Mouse (Mus musculus) neural tube, embryonic 14.5 days (tissue): ENCODE measurements around the gene C9. TPM values are rescaled to one million over a fixed set of nuclear protein-coding genes. Genes with fewer than 3 reads are reported as not detected.
A peak's percentile ranks its signal among the peaks of the same experiment; 100 is the strongest.

ENCODE experiments used
- ATAC-seq: fragments of 200-750 bp; cut with Nextera tagmentation; 2 replicates; pipeline ENCODE4 v1.8.0; 2017; ENCODE audit warnings: low read depth, mild to moderate bottlenecking, moderate TSS enrichment, moderate library complexity
- H3K27ac ChIP-seq: fragments of 300-500 bp; sonication (generic); 2 replicates; pipeline ENCODE4 v1.5.1; 2014; ENCODE audit warnings: low read depth, mild to moderate bottlenecking, control low read depth, low read length, moderate library complexity, mixed read lengths
- H3K27me3 ChIP-seq: fragments of 300-500 bp; sonication (generic); 2 replicates; pipeline ENCODE4 v1.6.1; 2014; ENCODE audit warnings: low read length; ENCODE audit not compliant: control insufficient read depth, insufficient read depth
- H3K36me3 ChIP-seq: fragments of 300-500 bp; sonication (generic); 2 replicates; pipeline ENCODE4 v1.6.1; 2014; ENCODE audit warnings: low read length, mixed read lengths; ENCODE audit not compliant: control insufficient read depth, insufficient read depth
- H3K4me1 ChIP-seq: fragments of 300-500 bp; sonication (generic); 2 replicates; pipeline ENCODE4 v1.6.1; 2014; ENCODE audit warnings: low read length; ENCODE audit not compliant: control insufficient read depth, insufficient read depth
- H3K4me2 ChIP-seq: fragments of 300-500 bp; sonication (generic); 2 replicates; pipeline ENCODE4 v1.6.1; 2014; ENCODE audit warnings: mild to moderate bottlenecking, low read depth, low read length, control low read depth
- H3K4me3 ChIP-seq: fragments of 300-500 bp; sonication (generic); 2 replicates; pipeline ENCODE4 v1.5.1; 2014; ENCODE audit warnings: low read depth, low read length, control low read depth, mixed read lengths
- H3K9ac ChIP-seq: fragments of 300-500 bp; sonication (generic); replicated peaks from 2 replicates; pipeline ENCODE4 v1.6.1; 2014; ENCODE audit warnings: low read depth, mild to moderate bottlenecking, control low read depth, low read length, mixed read lengths
- H3K9me3 ChIP-seq: fragments of 300-500 bp; sonication (generic); 2 replicates; pipeline ENCODE4 v1.6.1; 2016; ENCODE audit warnings: low read length; ENCODE audit not compliant: control insufficient read depth
- WGBS: fragments of 180-500 bp; shearing (Covaris S2); extraction: QIAGEN DNeasy Blood & Tissue Kit; methylation state at CpG from one replicate; pipeline ENCODE4 v1.1.7; 2014; 5-methylcytosine and 5-hydroxymethylcytosine counted together
- polyA plus RNA-seq: library from polyadenylated mRNA; unstranded; fragments of >200 nt; fragmentation: Nextera tagmentation; extraction: Ambion mirVana; gene quantifications from 2 replicates; pipeline ENCODE4 v1.2.1, GENCODE M21; 2014

Gene C9
- polyA plus RNA-seq, 1 experiment from 2014 or later = not detected

GRCm38 (mm10) chr15:6415317-6415716, 29.8 kb upstream of the C9 start:
- 84% methylated on average over 5 of the region's 5 CpGs for WGBS
- no peaks in the 10 kb centered on the region for H3K36me3 ChIP-seq
- H3K9me3 ChIP-seq = no peaks in the 10 kb centered on the region
- H3K4me2 ChIP-seq = no peak overlapping the region
- H3K4me1 ChIP-seq = no peaks in the 10 kb centered on the region
- no peaks in the 10 kb centered on the region for H3K27me3 ChIP-seq
- H3K27ac ChIP-seq = no peak overlapping the region
- ATAC-seq = no peak
- H3K4me3 ChIP-seq = no peak overlapping the region
- H3K9ac ChIP-seq = no peak overlapping the region

- H3K9me3 ChIP-seq = no peaks in the 10 kb centered on the region
- WGBS = 67% methylated on average over 7 of the region's 7 CpGs
- H3K27ac ChIP-seq = no peak overlapping the region
- no peaks in the 10 kb centered on the region for H3K36me3 ChIP-seq
- no peak overlapping the region for H3K4me3 ChIP-seq
- no peak overlapping the region for H3K9ac ChIP-seq
- no peak overlapping the region for H3K4me2 ChIP-seq
- ATAC-seq = no peak
- no peaks in the 10 kb centered on the region for H3K27me3 ChIP-seq
- no peaks in the 10 kb centered on the region for H3K4me1 ChIP-seq
Measured at GRCm38 (mm10) chr15:6431777-6432176, 13.3 kb upstream of the C9 start.

- peak; percentile 51 for ATAC-seq
- no peaks in the 10 kb centered on the region for H3K9me3 ChIP-seq
- H3K9ac ChIP-seq = no peak overlapping the region
- H3K36me3 ChIP-seq = no peaks in the 10 kb centered on the region
- no peaks in the 10 kb centered on the region for H3K27me3 ChIP-seq
- H3K27ac ChIP-seq = no peak overlapping the region
- WGBS = 82% methylated on average over 7 of the region's 7 CpGs
- H3K4me3 ChIP-seq = no peak overlapping the region
- no peak overlapping the region for H3K4me2 ChIP-seq
- H3K4me1 ChIP-seq = no peaks in the 10 kb centered on the region
Measured at GRCm38 (mm10) chr15:6432411-6432810, 12.7 kb upstream of the C9 start.

GRCm38 (mm10) chr15:6435281-6435680, 9.8 kb upstream of the C9 start:
- no peak for ATAC-seq
- Histone ChIP-seq H3K27me3 (no peaks in the 10 kb centered on the region), H3K27ac (no peak overlapping the region), H3K4me3 (no peak overlapping the region), H3K9ac (no peak overlapping the region), H3K4me1 (no peaks in the 10 kb centered on the region), H3K36me3 (no peaks in the 10 kb centered on the region), H3K9me3 (no peaks in the 10 kb centered on the region), H3K4me2 (no peak overlapping the region)
- WGBS = 88% methylated on average over 7 of the region's 7 CpGs

- no peak for ATAC-seq
Measured at GRCm38 (mm10) chr15:6435773-6436172, 9.4 kb upstream of the C9 start.

GRCm38 (mm10) chr15:6438685-6439084, 6.4 kb upstream of the C9 start:
- WGBS = 90% methylated on average over 3 of the region's 3 CpGs
- no peaks in the 10 kb centered on the region for H3K9me3 ChIP-seq
- H3K27ac ChIP-seq = no peak overlapping the region
- no peak overlapping the region for H3K9ac ChIP-seq
- no peaks in the 10 kb centered on the region for H3K4me1 ChIP-seq
- H3K4me3 ChIP-seq = no peak overlapping the region
- no peaks in the 10 kb centered on the region for H3K27me3 ChIP-seq
- H3K36me3 ChIP-seq = no peaks in the 10 kb centered on the region
- no peak overlapping the region for H3K4me2 ChIP-seq
- no peak for ATAC-seq

More at GRCm38 (mm10) chr15:6435773-6436172, 9.4 kb upstream of the C9 start:
- Histone ChIP-seq H3K36me3 (no peaks in the 10 kb centered on the region), H3K27ac (no peak overlapping the region), H3K9ac (no peak overlapping the region), H3K4me1 (no peaks in the 10 kb centered on the region), H3K9me3 (no peaks in the 10 kb centered on the region), H3K4me3 (no peak overlapping the region), H3K4me2 (no peak overlapping the region), H3K27me3 (no peaks in the 10 kb centered on the region)
- WGBS = 65% methylated on average over 2 of the region's 2 CpGs

- H3K9ac ChIP-seq = no peak overlapping the region
- no peaks in the 10 kb centered on the region for H3K9me3 ChIP-seq
- H3K4me1 ChIP-seq = no peaks in the 10 kb centered on the region
- no peak for ATAC-seq
- no peak overlapping the region for H3K27ac ChIP-seq
- H3K4me3 ChIP-seq = no peak overlapping the region
- 92% methylated on average over 2 of the region's 2 CpGs for WGBS
- no peaks in the 10 kb centered on the region for H3K36me3 ChIP-seq
- no peak overlapping the region for H3K4me2 ChIP-seq
- H3K27me3 ChIP-seq = no peaks in the 10 kb centered on the region
Measured at GRCm38 (mm10) chr15:6444452-6444851, 675 bp upstream of the C9 start.

- no peak overlapping the region for H3K9ac ChIP-seq
- no peaks in the 10 kb centered on the region for H3K27me3 ChIP-seq
- 50% methylated on average over 1 of the region's 1 CpGs for WGBS
- no peak overlapping the region for H3K27ac ChIP-seq
- no peak for ATAC-seq
- no peaks in the 10 kb centered on the region for H3K36me3 ChIP-seq
- H3K4me1 ChIP-seq = no peaks in the 10 kb centered on the region
- no peak overlapping the region for H3K4me2 ChIP-seq
- no peak overlapping the region for H3K4me3 ChIP-seq
- H3K9me3 ChIP-seq = no peaks in the 10 kb centered on the region
Measured at GRCm38 (mm10) chr15:6446181-6446580, 1.1 kb downstream of the C9 start.

- 57% methylated on average over 9 of the region's 9 CpGs for WGBS
- H3K4me1 ChIP-seq = no peaks in the 10 kb centered on the region
- ATAC-seq = no peak; the same call in 1 of the 2 replicates
- no peak overlapping the region for H3K9ac ChIP-seq
- H3K4me2 ChIP-seq = no peak overlapping the region
- no peaks in the 10 kb centered on the region for H3K36me3 ChIP-seq
- H3K4me3 ChIP-seq = no peak overlapping the region
- no peaks in the 10 kb centered on the region for H3K27me3 ChIP-seq
- H3K27ac ChIP-seq = no peak overlapping the region
- H3K9me3 ChIP-seq = no peaks in the 10 kb centered on the region
Measured at GRCm38 (mm10) chr15:6448892-6449291, 3.8 kb downstream of the C9 start.

- no peak overlapping the region for H3K4me2 ChIP-seq
- H3K9me3 ChIP-seq = no peaks in the 10 kb centered on the region
- H3K9ac ChIP-seq = no peak overlapping the region
- no peak overlapping the region for H3K4me3 ChIP-seq
- 77% methylated on average over 2 of the region's 2 CpGs for WGBS
- H3K27me3 ChIP-seq = no peaks in the 10 kb centered on the region
- no peaks in the 10 kb centered on the region for H3K4me1 ChIP-seq
- no peak overlapping the region for H3K27ac ChIP-seq
- ATAC-seq = no peak
- no peaks in the 10 kb centered on the region for H3K36me3 ChIP-seq
Measured at GRCm38 (mm10) chr15:6454461-6454860, 9.3 kb downstream of the C9 start.
